Mouse (Mus musculus): ENCODE data around the gene Olfr629.

DNA sequence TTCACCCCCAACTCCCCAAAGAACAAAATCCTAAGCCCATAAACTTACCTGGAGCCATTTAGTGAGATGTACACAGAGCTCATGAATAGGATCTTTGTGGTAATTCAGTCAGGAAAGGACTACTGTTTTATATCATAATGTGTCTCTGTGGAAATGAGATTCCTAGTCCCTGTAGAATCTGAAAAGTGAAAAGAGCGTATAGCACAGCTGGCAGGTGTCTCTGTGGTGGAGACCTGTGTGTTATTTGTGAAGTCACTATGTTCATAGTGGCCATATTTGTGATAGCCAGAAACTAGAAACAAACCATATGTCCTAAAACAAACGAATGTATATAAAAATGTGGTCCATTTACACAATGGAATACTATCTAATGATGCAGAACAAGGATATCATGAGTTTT, 26.8 kb upstream of the Olfr629 start, which contains the start of gene Olfr69:
- TF ChIP-seq EP300 (IDR thresholded peaks at IDR 0.05; ENCODE audit: low read depth) (no peak), CTCF (IDR thresholded peaks at IDR 0.05; ENCODE audit: low read depth) (no peak)
